Mouse (Mus musculus): Measurements from ENCODE around the gene Ube2l3. TPM values are rescaled to one million over a fixed set of nuclear protein-coding genes. Genes with fewer than 3 reads are reported as not detected.

Ube2l3 gene
- polyA plus RNA-seq, 2 experiments: 124 to 323 TPM

GRCm38 (mm10) chr16:17121569-17121968, 80.9 kb downstream of the Ube2l3 start:
- WGBS: 79% methylated on average over 14 of the region's 14 CpGs
- Histone ChIP-seq H3K4me1 (ENCODE audit: control insufficient read depth, insufficient read depth, low read length) (peaks cover 15% of the 10 kb centered on the region), H3K36me3 (ENCODE audit: control insufficient read depth, insufficient read depth, low read length) (peaks cover 39% of the 10 kb centered on the region), H3K9me3 (ENCODE audit: control insufficient read depth, low read length) (no peaks in the 10 kb centered on the region), H3K4me2 (replicated peaks; ENCODE audit: low read depth, low read length, severe bottlenecking) (no peak overlapping the region), H3K27ac (replicated peaks; ENCODE audit: low read depth, low read length) (no peak overlapping the region), H3K9ac (ENCODE audit: low read depth, low read length, severe bottlenecking) (no peak overlapping the region), H3K27me3 (ENCODE audit: control insufficient read depth, insufficient read depth, low read length) (no peaks in the 10 kb centered on the region), H3K4me3 (replicated peaks; ENCODE audit: low read length) (no peak overlapping the region)
- ATAC-seq (ENCODE audit: low FRiP score, low read depth) (no peak), DNase-seq (ENCODE audit: low spot score) (no peak)
- TF ChIP-seq POLR2A (IDR thresholded peaks at IDR 0.05; ENCODE audit: borderline replicate concordance, extremely low read depth, insufficient read depth, insufficient read length): no peak

- H3K36me3 ChIP-seq (ENCODE audit: control insufficient read depth, insufficient read depth, low read length): peaks cover 60% of the 10 kb centered on the region
- no peaks in the 10 kb centered on the region for H3K27me3 ChIP-seq (ENCODE audit: control insufficient read depth, insufficient read depth, low read length)
- H3K9ac ChIP-seq (ENCODE audit: low read depth, low read length, severe bottlenecking): no peak overlapping the region
Observed at GRCm38 (mm10) chr16:17117309-17117799, 85.1 kb downstream of the Ube2l3 start.

GRCm38 (mm10) chr16:17110771-17111743, 91.4 kb downstream of the Ube2l3 start, which contains the start of gene Ppil2:
Gene Ppil2, minus strand, starts transcription at chr16:17111257.
- ATAC-seq (ENCODE audit: low FRiP score, low read depth): peak; percentile 87
- peak; percentile 85 for DNase-seq (ENCODE audit: low spot score)
- peak within 1 kb of the TSS; percentile 75 for H3K9ac ChIP-seq (ENCODE audit: low read depth, low read length, severe bottlenecking)
- no peaks in the 10 kb centered on the region for H3K9me3 ChIP-seq (ENCODE audit: control insufficient read depth, low read length)
- peaks cover 38% of the 10 kb centered on the region for H3K36me3 ChIP-seq (ENCODE audit: control insufficient read depth, insufficient read depth, low read length)
- peak within 1 kb of the TSS; percentile 86 for H3K4me3 ChIP-seq (replicated peaks; ENCODE audit: low read length)
- H3K27ac ChIP-seq (replicated peaks; ENCODE audit: low read depth, low read length): peak within 1 kb of the TSS; percentile 35; the same call in 1 of the 2 replicates
- H3K4me2 ChIP-seq (replicated peaks; ENCODE audit: low read depth, low read length, severe bottlenecking): peak within 1 kb of the TSS; percentile 58
- peak; percentile 54; the same call in 1 of the 2 replicates for TF ChIP-seq POLR2A (IDR thresholded peaks at IDR 0.05; ENCODE audit: borderline replicate concordance, extremely low read depth, insufficient read depth, insufficient read length)
- 11% methylated on average over 38 of the region's 38 CpGs for WGBS
- no peaks in the 10 kb centered on the region for H3K27me3 ChIP-seq (ENCODE audit: control insufficient read depth, insufficient read depth, low read length)
- H3K4me1 ChIP-seq (ENCODE audit: control insufficient read depth, insufficient read depth, low read length): peaks cover 7% of the 10 kb centered on the region; the same call in 1 of the 2 replicates

More at GRCm38 (mm10) chr16:17117309-17117799, 85.1 kb downstream of the Ube2l3 start:
- no peak overlapping the region for H3K27ac ChIP-seq (replicated peaks; ENCODE audit: low read depth, low read length)
- ATAC-seq (ENCODE audit: low FRiP score, low read depth) (no peak), DNase-seq (ENCODE audit: low spot score) (no peak)
- TF ChIP-seq POLR2A (IDR thresholded peaks at IDR 0.05; ENCODE audit: borderline replicate concordance, extremely low read depth, insufficient read depth, insufficient read length): no peak
- no peak overlapping the region for H3K4me3 ChIP-seq (replicated peaks; ENCODE audit: low read length)
- no peaks in the 10 kb centered on the region for H3K4me1 ChIP-seq (ENCODE audit: control insufficient read depth, insufficient read depth, low read length)
- no peak overlapping the region for H3K4me2 ChIP-seq (replicated peaks; ENCODE audit: low read depth, low read length, severe bottlenecking)
- 91% methylated on average over 5 of the region's 5 CpGs for WGBS
- H3K9me3 ChIP-seq (ENCODE audit: control insufficient read depth, low read length): no peaks in the 10 kb centered on the region

- WGBS: 83% methylated on average over 4 of the region's 4 CpGs
- ATAC-seq (ENCODE audit: low FRiP score, low read depth) (no peak), DNase-seq (ENCODE audit: low spot score) (no peak)
- H3K27ac ChIP-seq (replicated peaks; ENCODE audit: low read depth, low read length): no peak overlapping the region
- no peak overlapping the region for H3K4me2 ChIP-seq (replicated peaks; ENCODE audit: low read depth, low read length, severe bottlenecking)
- H3K4me3 ChIP-seq (replicated peaks; ENCODE audit: low read length): no peak overlapping the region
- H3K36me3 ChIP-seq (ENCODE audit: control insufficient read depth, insufficient read depth, low read length): peaks cover 68% of the 10 kb centered on the region
- H3K9me3 ChIP-seq (ENCODE audit: control insufficient read depth, low read length): no peaks in the 10 kb centered on the region
- no peak for TF ChIP-seq POLR2A (IDR thresholded peaks at IDR 0.05; ENCODE audit: borderline replicate concordance, extremely low read depth, insufficient read depth, insufficient read length)
- no peak overlapping the region for H3K9ac ChIP-seq (ENCODE audit: low read depth, low read length, severe bottlenecking)
- H3K4me1 ChIP-seq (ENCODE audit: control insufficient read depth, insufficient read depth, low read length): no peaks in the 10 kb centered on the region; the same call in 1 of the 2 replicates
- no peaks in the 10 kb centered on the region for H3K27me3 ChIP-seq (ENCODE audit: control insufficient read depth, insufficient read depth, low read length)
Observed at GRCm38 (mm10) chr16:17104600-17104999, 97.8 kb downstream of the Ube2l3 start.

- H3K9ac ChIP-seq (ENCODE audit: low read depth, low read length, severe bottlenecking): no peak overlapping the region
- no peak for TF ChIP-seq POLR2A (IDR thresholded peaks at IDR 0.05; ENCODE audit: borderline replicate concordance, extremely low read depth, insufficient read depth, insufficient read length)
- 54% methylated on average over 7 of the region's 7 CpGs for WGBS
- H3K4me2 ChIP-seq (replicated peaks; ENCODE audit: low read depth, low read length, severe bottlenecking): no peak overlapping the region
- peak; percentile 25; the same call in 1 of the 2 replicates for ATAC-seq (ENCODE audit: low FRiP score, low read depth)
- DNase-seq (ENCODE audit: low spot score): no peak
- no peaks in the 10 kb centered on the region for H3K4me1 ChIP-seq (ENCODE audit: control insufficient read depth, insufficient read depth, low read length)
- no peaks in the 10 kb centered on the region for H3K9me3 ChIP-seq (ENCODE audit: control insufficient read depth, low read length)
- H3K36me3 ChIP-seq (ENCODE audit: control insufficient read depth, insufficient read depth, low read length): peaks cover 79% of the 10 kb centered on the region
- H3K27ac ChIP-seq (replicated peaks; ENCODE audit: low read depth, low read length): no peak overlapping the region; the same call in 1 of the 2 replicates
- no peaks in the 10 kb centered on the region for H3K27me3 ChIP-seq (ENCODE audit: control insufficient read depth, insufficient read depth, low read length)
- H3K4me3 ChIP-seq (replicated peaks; ENCODE audit: low read length): no peak overlapping the region
Observed at GRCm38 (mm10) chr16:17102630-17103220, 99.7 kb downstream of the Ube2l3 start.

MicroRNAs within 50 kb of the gene (microRNA counts, 519-probe panel; counts per million panel counts)
- microRNA mmu-miR-130b (4,128 counts per million, percentile 82 among the panel's probes with 10 or more counts), microRNA mmu-miR-301b (2,655 counts per million, percentile 46 among the panel's probes with 10 or more counts)

Small RNA genes lying within 50 kb of the gene (microRNA-seq; reads per million reads assigned to microRNA genes)
- gene Mir130b (4,953 reads per million, percentile 88 among the genes with 10 or more reads in this experiment), gene Mir301b (100 reads per million, percentile 46 among the genes with 10 or more reads in this experiment)

Other genes starting within 250 kb of the Ube2l3 start
- 126 and 135 TPM in 2 replicates for gene Mapk1, start 219.3 kb downstream of the Ube2l3 start, polyA plus RNA-seq (2012; rRNA removed)
- gene Mapk1, start 219.3 kb downstream of the Ube2l3 start, polyA plus RNA-seq (2014; fragmentation: Nextera tagmentation; extraction: Ambion mirVana): 186 and 188 TPM in 2 replicates
- 20.3 and 20.7 TPM in 2 replicates for gene Ypel1, start 133.0 kb downstream of the Ube2l3 start, polyA plus RNA-seq (2012; rRNA removed)
- gene Ypel1, start 133.0 kb downstream of the Ube2l3 start, polyA plus RNA-seq (2014; fragmentation: Nextera tagmentation; extraction: Ambion mirVana): 36.9 and 42.9 TPM in 2 replicates
- gene Ppil2, start 91.4 kb downstream of the Ube2l3 start, polyA plus RNA-seq (2012; rRNA removed): 126 and 131 TPM in 2 replicates
- gene Ppil2, start 91.4 kb downstream of the Ube2l3 start, polyA plus RNA-seq (2014; fragmentation: Nextera tagmentation; extraction: Ambion mirVana): 116 and 133 TPM in 2 replicates
- 52.6 and 70.6 TPM in 2 replicates for gene 2610318N02Rik, start 77.5 kb downstream of the Ube2l3 start, polyA plus RNA-seq (2012; rRNA removed)
- gene 2610318N02Rik, start 77.5 kb downstream of the Ube2l3 start, polyA plus RNA-seq (2014; fragmentation: Nextera tagmentation; extraction: Ambion mirVana): 26.3 and 26.4 TPM in 2 replicates
- 34.8 and 35.8 TPM in 2 replicates for gene Sdf2l1, start 70.3 kb downstream of the Ube2l3 start, polyA plus RNA-seq (2012; rRNA removed)
- gene Sdf2l1, start 70.3 kb downstream of the Ube2l3 start, polyA plus RNA-seq (2014; fragmentation: Nextera tagmentation; extraction: Ambion mirVana): 32.2 and 38.8 TPM in 2 replicates
- gene Ydjc, start 58.0 kb downstream of the Ube2l3 start, polyA plus RNA-seq (2012; rRNA removed): 14.1 and 15.5 TPM in 2 replicates
- 9.0 and 11.8 TPM in 2 replicates for gene Ydjc, start 58.0 kb downstream of the Ube2l3 start, polyA plus RNA-seq (2014; fragmentation: Nextera tagmentation; extraction: Ambion mirVana)
- 2.7 and 3.5 TPM in 2 replicates for gene Ccdc116, start 55.4 kb downstream of the Ube2l3 start, polyA plus RNA-seq (2012; rRNA removed)
- 0.54 and 0.94 TPM in 2 replicates for gene Ccdc116, start 55.4 kb downstream of the Ube2l3 start, polyA plus RNA-seq (2014; fragmentation: Nextera tagmentation; extraction: Ambion mirVana)
- 0.21 and 0.22 TPM in 2 replicates for gene Rimbp3, start 6.0 kb upstream of the Ube2l3 start, polyA plus RNA-seq (2012; rRNA removed)
- gene Rimbp3, start 6.0 kb upstream of the Ube2l3 start, polyA plus RNA-seq (2014; fragmentation: Nextera tagmentation; extraction: Ambion mirVana): 0.17 and 0.26 TPM in 2 replicates
- 7.8 and 9.1 TPM in 2 replicates for gene Hic2, start 30.9 kb upstream of the Ube2l3 start, polyA plus RNA-seq (2012; rRNA removed)
- 4.6 and 4.9 TPM in 2 replicates for gene Hic2, start 30.9 kb upstream of the Ube2l3 start, polyA plus RNA-seq (2014; fragmentation: Nextera tagmentation; extraction: Ambion mirVana)
- 23.8 and 28.2 TPM in 2 replicates for gene Tmem191c, start 73.4 kb upstream of the Ube2l3 start, polyA plus RNA-seq (2012; rRNA removed)
- gene Tmem191c, start 73.4 kb upstream of the Ube2l3 start, polyA plus RNA-seq (2014; fragmentation: Nextera tagmentation; extraction: Ambion mirVana): 7.5 and 8.2 TPM in 2 replicates
- 0.43 and 0.51 TPM in 2 replicates for gene Serpind1, start 128.7 kb upstream of the Ube2l3 start, polyA plus RNA-seq (2012; rRNA removed)
- gene Serpind1, start 128.7 kb upstream of the Ube2l3 start, polyA plus RNA-seq (2014; fragmentation: Nextera tagmentation; extraction: Ambion mirVana): 0.44 and 0.77 TPM in 2 replicates
- gene Snap29, start 203.3 kb upstream of the Ube2l3 start, polyA plus RNA-seq (2012; rRNA removed): 9.0 and 9.7 TPM in 2 replicates
- 6.6 and 7.8 TPM in 2 replicates for gene Snap29, start 203.3 kb upstream of the Ube2l3 start, polyA plus RNA-seq (2014; fragmentation: Nextera tagmentation; extraction: Ambion mirVana)
- 62.3 and 74.3 TPM in 2 replicates for gene Pi4ka, start 203.7 kb upstream of the Ube2l3 start, polyA plus RNA-seq (2012; rRNA removed)
- 36.5 and 37.5 TPM in 2 replicates for gene Pi4ka, start 203.7 kb upstream of the Ube2l3 start, polyA plus RNA-seq (2014; fragmentation: Nextera tagmentation; extraction: Ambion mirVana)
- 36.6 and 65.3 TPM in 2 replicates for gene Crkl, start 249.3 kb upstream of the Ube2l3 start, polyA plus RNA-seq (2012; rRNA removed)
- gene Crkl, start 249.3 kb upstream of the Ube2l3 start, polyA plus RNA-seq (2014; fragmentation: Nextera tagmentation; extraction: Ambion mirVana): 62.9 and 70.7 TPM in 2 replicates

Data from limb, embryonic 14.5 days (tissue).